Comparison of ENCODE assay signal across 8 mouse cellular contexts in genomic region chr17:35240384-35241304, GRCm38 (mm10). TPM values are rescaled to one million over a fixed set of nuclear protein-coding genes. Genes with fewer than 3 reads are reported as not detected.
DNase-seq lines count a peak whose midpoint lies in the region; ATAC-seq and TF ChIP-seq lines count a peak whose summit lies in the region.

No protein-coding gene starts in this region.

- no peaks in the 10 kb centered on the region for H3K9me3 ChIP-seq in embryonic facial prominence, embryonic 14.5 days (ENCODE audit: control insufficient read depth, low read length)
- no peaks in the 10 kb centered on the region for H3K9me3 ChIP-seq in intestine, embryonic 15.5 days
- H3K9me3 ChIP-seq in midbrain, embryonic 12.5 days: no peaks in the 10 kb centered on the region

- peak overlapping the region; percentile 86 for H3K4me2 ChIP-seq in embryonic facial prominence, embryonic 14.5 days (ENCODE audit: low read depth, low read length)
- H3K4me2 ChIP-seq in intestine, embryonic 15.5 days (replicated peaks): peak overlapping the region; percentile 88
- peak overlapping the region; percentile 89 for H3K4me2 ChIP-seq in midbrain, embryonic 12.5 days (replicated peaks)

- peaks cover 28% of the 10 kb centered on the region for H3K36me3 ChIP-seq in embryonic facial prominence, embryonic 14.5 days (ENCODE audit: control insufficient read depth, insufficient read depth, low read length)
- H3K36me3 ChIP-seq in intestine, embryonic 15.5 days: peaks cover 21% of the 10 kb centered on the region
- H3K36me3 ChIP-seq in midbrain, embryonic 12.5 days: peaks cover 28% of the 10 kb centered on the region

- no peak for ATAC-seq in embryonic facial prominence, embryonic 14.5 days (ENCODE audit: low read depth)
- ATAC-seq in intestine, embryonic 15.5 days: no peak
- peak; percentile 5; the same call in 1 of the 2 replicates for ATAC-seq in midbrain, embryonic 12.5 days (ENCODE audit: low FRiP score, low read depth)

- WGBS in lung, adult 2 months: 21% methylated on average over 12 of the region's 12 CpGs
- WGBS in embryonic facial prominence, embryonic 14.5 days: 28% methylated on average over 12 of the region's 12 CpGs
- WGBS in intestine, embryonic 15.5 days: 26% methylated on average over 12 of the region's 12 CpGs
- 31% methylated on average over 12 of the region's 12 CpGs for WGBS in midbrain, embryonic 12.5 days

- peak overlapping the region; percentile 48 for H3K4me3 ChIP-seq in lung, adult 2 months (replicated peaks; ENCODE audit: extremely low read depth, low read depth, low read length)
- peak overlapping the region; percentile 96 for H3K4me3 ChIP-seq in embryonic facial prominence, embryonic 14.5 days (ENCODE audit: low read depth, low read length)
- H3K4me3 ChIP-seq in intestine, embryonic 15.5 days (replicated peaks): peak overlapping the region; percentile 73
- H3K4me3 ChIP-seq in midbrain, embryonic 12.5 days: peak overlapping the region; percentile 97

- peak overlapping the region; percentile 100 for H3K9ac ChIP-seq in embryonic facial prominence, embryonic 14.5 days (ENCODE audit: low read depth, low read length)
- H3K9ac ChIP-seq in intestine, embryonic 15.5 days: peak overlapping the region; percentile 28; the same call in 1 of the 2 replicates
- H3K9ac ChIP-seq in midbrain, embryonic 12.5 days (replicated peaks): peak overlapping the region; percentile 100

- no peak for DNase-seq in lung, adult 2 months
- no peak for DNase-seq in lung, postnatal 4 days
- DNase-seq in embryonic facial prominence, embryonic 14.5 days (ENCODE audit: low spot score): no peak
- no peak for DNase-seq in urinary bladder, postnatal 25 days (ENCODE audit: low spot score)
- no peak for DNase-seq in MN1 (ENCODE audit: low spot score)
- no peak for DNase-seq in right cerebral cortex, postnatal 14 days

- no peak for TF ChIP-seq POLR2A in lung, adult 2 months (IDR thresholded peaks at IDR 0.05; ENCODE audit: borderline replicate concordance, extremely low read depth, low read depth, low read length)

- peak overlapping the region; percentile 99 for H3K27ac ChIP-seq in embryonic facial prominence, embryonic 14.5 days (replicated peaks; ENCODE audit: low read depth, low read length)
- H3K27ac ChIP-seq in intestine, embryonic 15.5 days: peak overlapping the region; percentile 96
- H3K27ac ChIP-seq in midbrain, embryonic 12.5 days (replicated peaks): peak overlapping the region; percentile 98

- peaks cover 13% of the 10 kb centered on the region for H3K4me1 ChIP-seq in lung, adult 2 months (ENCODE audit: control insufficient read depth, insufficient read depth, low read length)
- peaks cover 21% of the 10 kb centered on the region for H3K4me1 ChIP-seq in embryonic facial prominence, embryonic 14.5 days (ENCODE audit: control insufficient read depth, insufficient read depth, low read length)
- peaks cover 33% of the 10 kb centered on the region for H3K4me1 ChIP-seq in intestine, embryonic 15.5 days (replicated peaks)
- H3K4me1 ChIP-seq in midbrain, embryonic 12.5 days: peaks cover 44% of the 10 kb centered on the region

- no peaks in the 10 kb centered on the region for H3K27me3 ChIP-seq in embryonic facial prominence, embryonic 14.5 days (replicated peaks; ENCODE audit: control insufficient read depth, insufficient read depth, low read length)
- no peaks in the 10 kb centered on the region for H3K27me3 ChIP-seq in intestine, embryonic 15.5 days (replicated peaks)
- no peaks in the 10 kb centered on the region for H3K27me3 ChIP-seq in midbrain, embryonic 12.5 days

- no peak for TF ChIP-seq CTCF in lung, adult 2 months (IDR thresholded peaks at IDR 0.05; ENCODE audit: insufficient read depth, low read length)

RNA-seq across cellular contexts. Expression of gene Ddx39b, which starts 0.9 kb away (rescaled TPM):
- 245 and 304 TPM in 2 replicates for polyA plus RNA-seq in lung, adult 2 months (2012; rRNA removed)
- 347 and 431 TPM in 2 replicates for polyA plus RNA-seq in embryonic facial prominence, embryonic 14.5 days (2014; fragmentation: Nextera tagmentation; extraction: Ambion mirVana)
- polyA plus RNA-seq in intestine, embryonic 15.5 days (2015; fragmentation: Nextera tagmentation; extraction: Ambion mirVana): 382 and 388 TPM in 2 replicates
- polyA plus RNA-seq in midbrain, embryonic 12.5 days (2016; fragmentation: Nextera tagmentation; extraction: Ambion mirVana): 565 and 579 TPM in 2 replicates

RNA-seq across cellular contexts. Expression of gene Nfkbil1, which starts 5.1 kb away (rescaled TPM):
- polyA plus RNA-seq in lung, adult 2 months (2012; rRNA removed): 16.5 and 21.6 TPM in 2 replicates
- 3.3 and 4.8 TPM in 2 replicates for polyA plus RNA-seq in embryonic facial prominence, embryonic 14.5 days (2014; fragmentation: Nextera tagmentation; extraction: Ambion mirVana)
- polyA plus RNA-seq in intestine, embryonic 15.5 days (2015; fragmentation: Nextera tagmentation; extraction: Ambion mirVana): 9.9 and 11.0 TPM in 2 replicates
- polyA plus RNA-seq in midbrain, embryonic 12.5 days (2016; fragmentation: Nextera tagmentation; extraction: Ambion mirVana): 10.9 and 11.4 TPM in 2 replicates

RNA-seq across cellular contexts. Expression of gene Atp6v1g2, which starts 7.2 kb away (rescaled TPM):
- polyA plus RNA-seq in lung, adult 2 months (2012; rRNA removed): 6.3 and 8.1 TPM in 2 replicates
- 5.1 and 5.2 TPM in 2 replicates for polyA plus RNA-seq in embryonic facial prominence, embryonic 14.5 days (2014; fragmentation: Nextera tagmentation; extraction: Ambion mirVana)
- polyA plus RNA-seq in intestine, embryonic 15.5 days (2015; fragmentation: Nextera tagmentation; extraction: Ambion mirVana): 4.1 and 4.3 TPM in 2 replicates
- polyA plus RNA-seq in midbrain, embryonic 12.5 days (2016; fragmentation: Nextera tagmentation; extraction: Ambion mirVana): 18.8 and 19.6 TPM in 2 replicates

RNA-seq across cellular contexts. Expression of gene Gm16181, which starts 20.0 kb away (rescaled TPM):
- 1.2 TPM in 1 of 2 replicates, not detected in the other for polyA plus RNA-seq in lung, adult 2 months (2012; rRNA removed)
- polyA plus RNA-seq in embryonic facial prominence, embryonic 14.5 days (2014; fragmentation: Nextera tagmentation; extraction: Ambion mirVana): 0.47 TPM in 1 of 2 replicates, not detected in the other
- 0.59 and 0.81 TPM in 2 replicates for polyA plus RNA-seq in intestine, embryonic 15.5 days (2015; fragmentation: Nextera tagmentation; extraction: Ambion mirVana)
- 0.38 TPM in 1 of 2 replicates, not detected in the other for polyA plus RNA-seq in midbrain, embryonic 12.5 days (2016; fragmentation: Nextera tagmentation; extraction: Ambion mirVana)

RNA-seq across cellular contexts. Expression of gene H2-D1, which starts 21.9 kb away (rescaled TPM):
- 878 and 1,286 TPM in 2 replicates for polyA plus RNA-seq in lung, adult 2 months (2012; rRNA removed)
- polyA plus RNA-seq in embryonic facial prominence, embryonic 14.5 days (2014; fragmentation: Nextera tagmentation; extraction: Ambion mirVana): 46.9 and 51.7 TPM in 2 replicates
- 148 and 190 TPM in 2 replicates for polyA plus RNA-seq in intestine, embryonic 15.5 days (2015; fragmentation: Nextera tagmentation; extraction: Ambion mirVana)
- 45.5 and 47.8 TPM in 2 replicates for polyA plus RNA-seq in midbrain, embryonic 12.5 days (2016; fragmentation: Nextera tagmentation; extraction: Ambion mirVana)

Comparison
In these comparisons a context has a peak if more than half of its experiments do, and no peak if none do; other contexts are left out.
1. H3K9ac ChIP-seq: peak in every context shown above with its lines; median percentile 100 in embryonic facial prominence, embryonic 14.5 days; 100 in midbrain, embryonic 12.5 days; 28 in intestine, embryonic 15.5 days.